Mouse (Mus musculus) testis, adult 2 months (tissue): ENCODE data around the gene Triml2. TPM values are rescaled to one million over a fixed set of nuclear protein-coding genes. Genes with fewer than 3 reads are reported as not detected.
A peak's percentile ranks its signal among the peaks of the same experiment; 100 is the strongest.

ENCODE experiments used
- H3K27ac ChIP-seq: fragments of 200-500 bp; 2 replicates; pipeline ENCODE4 v1.5.1; 2012; ENCODE audit warnings: low read depth, low read length; ENCODE audit not compliant: control insufficient read depth, insufficient read depth
- H3K27me3 ChIP-seq: fragments of 200-500 bp; 2 replicates; pipeline ENCODE4 v1.6.1; 2012; ENCODE audit warnings: mild to moderate bottlenecking, low read length, moderate library complexity; ENCODE audit not compliant: control insufficient read depth, insufficient read depth
- H3K36me3 ChIP-seq: fragments of 200-500 bp; 2 replicates; pipeline ENCODE4 v1.6.1; 2012; ENCODE audit warnings: mild to moderate bottlenecking, low read length; ENCODE audit not compliant: control insufficient read depth, insufficient read depth
- H3K4me1 ChIP-seq: fragments of 200-500 bp; 2 replicates; pipeline ENCODE4 v1.6.1; 2012; ENCODE audit warnings: low read length; ENCODE audit not compliant: control insufficient read depth, insufficient read depth
- H3K4me3 ChIP-seq: fragments of 200-500 bp; 2 replicates; pipeline ENCODE4 v1.5.1; 2012; ENCODE audit warnings: low read depth, mild to moderate bottlenecking, low read length, moderate library complexity, mixed read lengths; ENCODE audit not compliant: control insufficient read depth
- CTCF ChIP-seq: fragments of 200-500 bp; IDR thresholded peaks from 2 replicates; pipeline ENCODE4 v1.5.1; 2012; ENCODE audit warnings: low read depth, mild to moderate bottlenecking, inconsistent platforms, low read length, moderate library complexity; ENCODE audit not compliant: control insufficient read depth, insufficient read depth, insufficient replicate concordance
- POLR2A ChIP-seq: fragments of 200-500 bp; IDR thresholded peaks from 2 replicates; pipeline ENCODE4 v1.6.1; 2012; ENCODE audit warnings: low read depth, mild to moderate bottlenecking, inconsistent platforms, low read length, moderate library complexity; ENCODE audit not compliant: control insufficient read depth
- polyA plus RNA-seq: library from polyadenylated mRNA; depleted of rRNA; stranded (reverse); fragments of >200 nt; gene quantifications from 2 replicates; pipeline ENCODE4 v1.2.3, GENCODE M21; 2012; rRNA removed

The Triml2 gene
- polyA plus RNA-seq, 1 experiment, result 0.22 TPM

DNA sequence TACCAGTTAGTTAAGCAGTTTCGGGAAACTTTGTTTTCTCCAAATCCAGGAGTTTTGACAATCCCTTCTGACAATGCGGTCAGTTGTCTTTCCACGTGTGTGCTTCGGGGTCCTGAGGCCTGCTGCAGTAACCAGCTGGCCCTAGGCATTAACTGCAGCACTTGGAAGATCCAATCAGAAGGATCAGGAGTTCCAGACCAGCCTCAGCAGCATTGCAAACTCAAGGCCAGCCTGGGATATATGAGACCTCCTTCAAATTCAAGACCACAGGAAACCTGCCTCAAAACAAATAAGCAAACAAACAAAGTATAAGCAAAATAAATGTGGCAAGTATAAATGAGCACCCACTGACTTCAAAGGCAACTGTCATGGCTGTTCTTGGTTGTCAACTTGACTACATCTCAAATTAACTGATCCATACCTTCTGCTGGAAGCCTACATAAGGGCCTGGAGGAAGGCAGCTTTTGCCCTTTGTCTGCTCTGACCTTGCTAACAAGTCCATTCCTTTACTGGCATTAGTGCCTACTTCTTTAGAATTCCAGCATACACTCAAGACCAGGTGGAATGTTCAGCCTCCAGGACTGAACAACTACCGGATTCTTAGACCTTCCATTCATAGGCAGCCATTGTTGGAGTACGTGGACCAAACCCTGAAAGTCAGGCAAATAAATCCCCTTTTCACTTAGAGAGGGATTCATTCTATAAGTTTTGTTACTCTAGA is 3.4 kb upstream of the Triml2 start:
- no peaks in the 10 kb centered on the region for H3K27me3 ChIP-seq
- H3K36me3 ChIP-seq, result no peaks in the 10 kb centered on the region
- TF ChIP-seq POLR2A (no peak), CTCF (no peak)
- H3K4me3 ChIP-seq, result no peak overlapping the region
- H3K27ac ChIP-seq, result no peak overlapping the region
- H3K4me1 ChIP-seq, result no peaks in the 10 kb centered on the region

DNA sequence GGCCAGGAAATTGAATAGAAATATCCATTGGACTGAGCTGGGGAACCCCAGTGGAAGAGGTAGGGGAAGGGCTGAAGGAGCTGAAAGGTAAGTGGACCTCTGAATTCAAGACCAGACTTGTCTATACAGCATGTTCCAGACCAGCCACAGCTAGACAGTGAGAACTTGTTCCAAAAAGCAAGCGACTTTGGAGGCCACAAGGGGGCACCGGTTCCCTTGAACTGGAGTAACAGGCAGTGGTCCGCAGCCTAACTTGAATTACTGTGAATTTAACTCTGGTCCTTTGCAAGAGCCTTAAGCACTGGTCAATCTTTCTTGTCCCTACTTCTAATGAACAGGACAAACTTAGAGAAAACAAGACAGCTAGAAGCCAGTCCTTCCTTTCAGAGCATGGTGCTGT is 2.1 kb upstream of the Triml2 start:
- H3K4me3 ChIP-seq, result no peak overlapping the region
- H3K4me1 ChIP-seq, result no peaks in the 10 kb centered on the region
- no peak for TF ChIP-seq POLR2A
- TF ChIP-seq CTCF, result 0 out of 2 replicates have a peak, but pooled peaks have one; percentile 12
- H3K36me3 ChIP-seq, result no peaks in the 10 kb centered on the region
- no peak overlapping the region for H3K27ac ChIP-seq
- no peaks in the 10 kb centered on the region for H3K27me3 ChIP-seq

DNA sequence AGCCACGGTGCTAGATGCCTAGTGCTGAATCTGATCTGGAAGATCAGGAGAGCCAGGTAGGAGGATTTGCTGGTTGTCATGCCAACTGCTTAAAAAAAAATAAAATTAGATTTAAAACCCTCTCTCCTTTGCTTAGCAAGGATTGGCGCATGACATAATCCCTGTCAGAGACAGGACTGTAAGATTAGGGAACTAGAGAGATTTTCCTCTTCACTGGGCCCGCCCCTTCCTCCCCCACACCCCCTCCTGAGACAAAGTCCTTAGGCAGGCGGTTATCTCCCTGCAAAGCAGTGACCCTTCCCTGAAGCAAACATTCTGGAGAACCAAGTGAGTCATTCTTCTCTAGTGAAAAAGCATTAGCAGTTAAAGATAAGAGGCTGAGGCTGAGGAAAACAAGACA is 1.2 kb upstream of the Triml2 start:
- Histone ChIP-seq H3K4me1 (no peaks in the 10 kb centered on the region), H3K27me3 (no peaks in the 10 kb centered on the region), H3K4me3 (no peak overlapping the region), H3K27ac (no peak overlapping the region), H3K36me3 (no peaks in the 10 kb centered on the region)
- TF ChIP-seq POLR2A (no peak), CTCF (no peak)

DNA sequence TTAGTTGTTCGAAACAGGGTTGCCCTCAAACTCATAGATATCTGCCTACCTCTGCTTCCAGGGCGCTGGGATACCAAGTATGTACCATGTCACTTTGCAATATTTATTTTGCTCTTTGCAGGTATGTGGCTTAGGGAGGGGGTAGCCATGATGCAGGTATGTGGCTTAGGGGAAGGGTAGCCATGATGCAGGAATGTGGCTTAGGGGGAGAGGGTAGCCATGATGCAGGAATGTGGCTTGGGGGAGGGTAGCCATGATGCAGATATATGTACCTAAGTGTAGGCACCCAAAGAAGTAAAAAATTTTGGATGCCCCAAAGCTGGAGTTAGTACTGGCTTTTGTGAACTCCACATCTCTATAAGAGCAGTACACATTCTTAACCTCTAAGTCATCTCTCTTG is 1.9 kb downstream of the Triml2 start:
- Histone ChIP-seq H3K4me3 (no peak overlapping the region), H3K27ac (no peak overlapping the region)
- TF ChIP-seq POLR2A (no peak), CTCF (no peak)

DNA sequence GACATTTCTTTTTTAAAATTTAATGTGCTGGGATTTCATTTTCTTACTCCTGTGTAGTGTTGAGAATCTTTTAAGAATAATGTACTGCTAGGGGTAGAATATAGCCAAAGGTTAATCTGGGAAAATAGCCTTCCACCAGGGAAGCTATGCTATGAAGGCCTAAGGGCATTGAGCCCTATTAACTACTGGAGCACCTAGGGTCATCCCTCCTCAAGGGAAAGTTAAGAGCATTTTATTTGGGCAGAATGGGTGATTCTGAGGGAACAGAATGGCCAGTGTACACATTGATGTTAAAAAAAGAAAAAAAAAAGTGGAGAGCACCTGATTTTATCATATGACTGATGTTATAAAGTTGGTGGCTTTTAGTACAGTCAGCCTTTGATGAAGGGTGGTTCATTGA is 35.2 kb downstream of the Triml2 start:
- no peak overlapping the region for H3K4me3 ChIP-seq
- H3K36me3 ChIP-seq, result no peaks in the 10 kb centered on the region
- TF ChIP-seq POLR2A (no peak), CTCF (no peak)
- no peaks in the 10 kb centered on the region for H3K4me1 ChIP-seq
- H3K27ac ChIP-seq, result no peak overlapping the region
- no peaks in the 10 kb centered on the region for H3K27me3 ChIP-seq

More for the DNA sequence above, 1.9 kb downstream of the Triml2 start:
- Histone ChIP-seq H3K36me3 (no peaks in the 10 kb centered on the region), H3K27me3 (no peaks in the 10 kb centered on the region), H3K4me1 (no peaks in the 10 kb centered on the region)

DNA sequence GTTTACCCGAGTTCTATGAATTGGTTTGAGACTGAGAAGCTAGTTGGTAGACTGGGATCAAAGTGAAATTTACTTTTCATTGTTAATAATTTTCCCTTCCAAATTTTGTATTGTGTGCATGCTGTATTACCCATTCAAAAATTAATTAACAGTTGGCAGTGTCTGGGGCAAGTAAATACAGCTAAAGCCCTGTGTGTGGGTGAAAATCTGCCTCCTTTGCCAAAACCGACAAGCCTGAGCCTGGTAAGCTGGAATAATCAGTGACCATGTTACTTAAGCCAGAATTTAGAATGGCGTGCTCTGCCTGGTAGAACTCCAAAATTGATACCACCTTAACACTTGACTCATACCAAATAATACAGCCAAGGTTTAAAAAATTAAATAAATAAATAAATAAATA is 63.0 kb downstream of the Triml2 start:
- TF ChIP-seq CTCF (no peak), POLR2A (no peak)
- Histone ChIP-seq H3K27me3 (no peaks in the 10 kb centered on the region), H3K4me1 (no peaks in the 10 kb centered on the region), H3K4me3 (no peak overlapping the region), H3K36me3 (no peaks in the 10 kb centered on the region), H3K27ac (no peak overlapping the region)

Other genes starting within 250 kb of the Triml2 start
- gene Triml1, start 39.1 kb upstream of the Triml2 start, polyA plus RNA-seq, result 28.7 and 36.2 TPM in 2 replicates
- 3.8 and 4.0 TPM in 2 replicates for gene Zfp42, start 126.4 kb downstream of the Triml2 start, polyA plus RNA-seq